Mouse (Mus musculus) midbrain, embryonic 12.5 days (tissue): ENCODE measurements at regions not wholly inside any gene's neighbourhood (a gene's known extent, or its start where the extent isn't known, plus 50 kb on each side); places are given as distances from the start of the nearest gene placed in this dataset.
"Not testable (repeated sequence)": the region's sequence is repeated elsewhere in the genome, so short reads cannot be mapped to it uniquely, and the experiment has no call there.

Source experiments
- ATAC-seq: fragments of 200-750 bp; cut with Nextera tagmentation; 2 replicates; pipeline ENCODE4 v1.8.0; 2017; ENCODE audit warnings: low read depth, moderate TSS enrichment, moderate library complexity; ENCODE audit not compliant: low FRiP score
- H3K27ac ChIP-seq: fragments of 300-500 bp; sonication (generic); replicated peaks from 2 replicates; pipeline ENCODE4 v1.5.1; 2016; ENCODE audit warnings: mild to moderate bottlenecking
- H3K27me3 ChIP-seq: fragments of 300-500 bp; sonication (generic); 2 replicates; pipeline ENCODE4 v1.6.1; 2016; ENCODE audit warnings: mild to moderate bottlenecking
- H3K36me3 ChIP-seq: fragments of 300-500 bp; sonication (generic); 2 replicates; pipeline ENCODE4 v1.6.1; 2016
- H3K4me1 ChIP-seq: fragments of 300-500 bp; sonication (generic); 2 replicates; pipeline ENCODE4 v1.6.1; 2016
- H3K4me2 ChIP-seq: fragments of 300-500 bp; sonication (generic); replicated peaks from 2 replicates; pipeline ENCODE4 v1.6.1; 2016; ENCODE audit warnings: mild to moderate bottlenecking, moderate library complexity
- H3K4me3 ChIP-seq: fragments of 300-500 bp; sonication (generic); 2 replicates; pipeline ENCODE4 v1.5.1; 2016; ENCODE audit warnings: mild to moderate bottlenecking
- H3K9ac ChIP-seq: fragments of 300-500 bp; sonication (generic); replicated peaks from 2 replicates; pipeline ENCODE4 v1.6.1; 2016; ENCODE audit warnings: mild to moderate bottlenecking, moderate library complexity
- H3K9me3 ChIP-seq: fragments of 300-500 bp; sonication (generic); 2 replicates; pipeline ENCODE4 v1.6.1; 2016; ENCODE audit warnings: mild to moderate bottlenecking
- WGBS: fragments of 180-500 bp; shearing (Covaris S2); methylation state at CpG from one replicate; pipeline ENCODE4 v1.1.7; 2016; 5-methylcytosine and 5-hydroxymethylcytosine counted together

DNA sequence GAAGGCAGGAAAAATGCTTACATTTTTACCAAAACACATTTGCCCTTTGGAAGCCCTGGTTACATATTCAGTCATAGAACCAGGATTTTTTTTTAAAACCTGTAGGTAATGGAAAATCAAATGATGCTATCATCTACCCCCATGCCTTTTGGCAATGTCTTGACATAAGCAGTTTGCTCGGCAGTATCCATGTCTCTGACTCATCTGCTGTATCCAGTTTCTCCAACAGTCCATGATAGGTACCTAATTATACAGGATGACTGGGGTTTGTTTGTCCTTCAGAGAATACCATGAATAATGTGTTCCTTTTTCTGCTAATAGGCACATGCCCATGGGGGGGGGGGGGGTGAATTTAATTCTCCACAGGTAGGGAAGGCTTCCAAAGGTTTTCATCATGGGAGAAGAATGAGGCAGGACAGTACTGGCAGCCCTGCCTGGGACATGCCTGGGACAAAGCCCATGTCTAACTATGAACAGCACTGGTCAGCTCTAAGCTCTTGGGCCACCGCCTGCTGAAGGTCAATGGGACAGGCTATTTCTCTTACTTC, 122.9 kb downstream of the Cand1 start:
- Histone ChIP-seq H3K27ac (no peak overlapping the region), H3K4me2 (no peak overlapping the region), H3K9me3 (no peaks in the 10 kb centered on the region), H3K4me3 (no peak overlapping the region), H3K27me3 (no peaks in the 10 kb centered on the region), H3K4me1 (no peaks in the 10 kb centered on the region), H3K9ac (no peak overlapping the region), H3K36me3 (no peaks in the 10 kb centered on the region)
- no peak for ATAC-seq
- 68% methylated on average over 2 of the region's 2 CpGs for WGBS

DNA sequence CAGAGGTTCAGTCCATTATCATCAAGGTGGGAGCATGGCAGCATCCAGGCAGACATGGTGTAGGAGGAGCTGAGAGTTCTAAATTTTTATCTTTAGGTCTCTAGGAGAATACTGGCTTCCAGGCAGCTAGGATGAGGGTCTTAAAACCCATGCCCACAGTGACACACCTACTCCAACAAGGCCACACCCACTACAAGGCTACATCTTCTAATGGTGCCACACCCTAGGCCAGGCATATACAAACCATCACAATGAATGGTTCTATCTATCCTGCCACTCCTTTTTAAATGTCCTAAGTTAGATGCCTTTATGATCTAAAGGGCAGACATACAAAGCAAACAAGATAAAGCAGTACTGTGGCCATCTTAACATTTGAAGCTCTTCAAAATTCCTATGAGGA, 124.7 kb downstream of the Cand1 start:
- not testable (repeated sequence) for H3K4me1 ChIP-seq, H3K9ac ChIP-seq, H3K9me3 ChIP-seq, H3K4me3 ChIP-seq, H3K27ac ChIP-seq, H3K36me3 ChIP-seq, ATAC-seq, H3K27me3 ChIP-seq, H3K4me2 ChIP-seq

DNA sequence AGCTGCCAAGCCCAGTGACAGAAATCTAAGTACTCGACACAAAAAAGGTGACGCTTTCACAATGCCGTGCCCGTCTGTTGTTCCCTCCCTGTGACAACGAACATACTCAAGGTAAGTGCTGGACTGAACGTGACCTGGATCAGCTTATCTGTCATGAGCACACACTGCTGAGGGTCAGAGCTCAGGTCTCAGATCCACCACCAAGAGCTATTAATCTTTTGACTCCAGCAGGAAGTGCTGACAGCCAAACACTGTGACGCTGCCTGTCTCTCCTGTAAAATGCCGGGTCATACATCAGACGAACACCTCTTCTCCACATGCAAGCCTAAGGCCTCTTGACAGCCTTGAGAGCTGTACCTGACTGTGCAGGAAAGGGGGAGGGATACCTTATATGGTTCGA, 125.2 kb downstream of the Cand1 start:
- no peak for ATAC-seq
- Histone ChIP-seq H3K4me1 (peaks cover 7% of the 10 kb centered on the region; the same call in 1 of the 2 replicates), H3K36me3 (no peaks in the 10 kb centered on the region), H3K27ac (no peak overlapping the region), H3K9me3 (no peaks in the 10 kb centered on the region), H3K27me3 (no peaks in the 10 kb centered on the region), H3K4me3 (no peak overlapping the region), H3K4me2 (no peak overlapping the region), H3K9ac (no peak overlapping the region)
- 68% methylated on average over 10 of the region's 10 CpGs for WGBS

DNA sequence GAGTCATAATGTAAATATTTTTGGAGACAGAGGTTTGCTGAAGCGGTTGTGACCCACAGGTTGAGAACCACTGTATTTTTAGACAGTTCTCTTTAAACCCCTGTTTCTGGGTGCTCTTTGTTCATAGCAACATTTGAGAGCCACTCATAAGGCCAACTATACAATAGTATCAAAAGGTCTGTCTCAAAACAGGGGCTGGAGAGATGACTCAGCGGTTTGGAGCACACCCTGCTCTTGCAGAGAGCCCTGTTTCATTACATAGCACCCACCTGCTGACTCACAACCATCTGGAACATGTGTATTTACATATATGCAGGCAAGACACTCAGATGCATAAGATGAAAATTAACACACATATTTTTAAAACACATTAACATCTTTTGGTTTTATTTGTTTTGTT, 128.0 kb downstream of the Cand1 start:
- Histone ChIP-seq H3K27me3 (no peaks in the 10 kb centered on the region), H3K9ac (no peak overlapping the region), H3K4me1 (peaks cover 10% of the 10 kb centered on the region; the same call in 1 of the 2 replicates), H3K4me2 (no peak overlapping the region), H3K27ac (no peak overlapping the region), H3K36me3 (no peaks in the 10 kb centered on the region), H3K4me3 (no peak overlapping the region), H3K9me3 (no peaks in the 10 kb centered on the region)
- ATAC-seq = no peak
- WGBS = 87% methylated on average over 2 of the region's 2 CpGs

DNA sequence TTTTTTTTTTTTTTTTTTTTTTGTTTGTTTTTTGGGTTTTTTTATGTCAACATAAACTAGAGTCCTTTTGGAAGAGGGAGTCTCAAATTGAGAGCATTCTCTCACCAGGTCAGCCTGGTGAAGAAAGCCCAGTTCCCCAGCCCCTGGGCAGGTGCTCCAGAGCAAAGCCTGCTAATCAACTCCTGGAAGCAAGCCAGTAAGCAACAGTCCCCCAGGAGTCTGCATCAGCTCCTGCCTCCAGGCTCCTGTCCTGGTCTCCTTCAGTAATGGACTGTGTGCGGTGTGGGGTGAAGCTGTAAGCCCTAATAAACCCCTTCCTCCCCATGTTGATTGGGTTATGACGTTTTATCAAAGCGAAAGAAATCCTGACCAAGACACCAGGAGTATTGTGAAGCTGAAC, 128.4 kb downstream of the Cand1 start:
- Histone ChIP-seq H3K9me3 (no peaks in the 10 kb centered on the region), H3K9ac (no peak overlapping the region), H3K36me3 (no peaks in the 10 kb centered on the region), H3K4me2 (no peak overlapping the region), H3K27me3 (no peaks in the 10 kb centered on the region), H3K27ac (no peak overlapping the region), H3K4me3 (no peak overlapping the region), H3K4me1 (peaks cover 10% of the 10 kb centered on the region; the same call in 1 of the 2 replicates)
- WGBS = 67% methylated on average over 3 of the region's 3 CpGs
- no peak for ATAC-seq

DNA sequence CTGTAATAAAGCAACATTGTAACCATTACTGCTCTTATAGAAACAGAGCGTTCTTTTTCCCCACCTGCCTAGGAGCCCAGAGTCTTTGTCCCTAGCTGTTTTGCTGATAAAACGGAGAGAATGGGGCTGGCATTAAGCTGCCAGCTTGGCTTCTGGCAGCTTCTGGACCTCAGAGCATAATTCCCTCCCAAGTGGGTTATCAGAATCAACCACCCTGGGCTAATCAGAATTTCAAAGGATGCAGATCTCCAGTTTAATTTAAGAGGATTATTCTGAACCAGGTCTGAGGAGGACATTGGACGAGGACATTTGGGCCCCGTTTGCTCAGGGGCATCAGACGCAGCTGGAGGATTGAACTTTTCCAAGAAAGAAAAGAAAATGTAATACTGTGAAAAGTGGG, 129.2 kb downstream of the Cand1 start:
- H3K4me2 ChIP-seq = no peak overlapping the region
- H3K4me1 ChIP-seq = peaks cover 10% of the 10 kb centered on the region; the same call in 1 of the 2 replicates
- no peaks in the 10 kb centered on the region for H3K36me3 ChIP-seq
- 12% methylated on average over 5 of the region's 5 CpGs for WGBS
- peak overlapping the region; percentile 61 for H3K27ac ChIP-seq
- no peaks in the 10 kb centered on the region for H3K27me3 ChIP-seq
- no peaks in the 10 kb centered on the region for H3K9me3 ChIP-seq
- no peak overlapping the region for H3K4me3 ChIP-seq
- no peak overlapping the region for H3K9ac ChIP-seq
- no peak for ATAC-seq

DNA sequence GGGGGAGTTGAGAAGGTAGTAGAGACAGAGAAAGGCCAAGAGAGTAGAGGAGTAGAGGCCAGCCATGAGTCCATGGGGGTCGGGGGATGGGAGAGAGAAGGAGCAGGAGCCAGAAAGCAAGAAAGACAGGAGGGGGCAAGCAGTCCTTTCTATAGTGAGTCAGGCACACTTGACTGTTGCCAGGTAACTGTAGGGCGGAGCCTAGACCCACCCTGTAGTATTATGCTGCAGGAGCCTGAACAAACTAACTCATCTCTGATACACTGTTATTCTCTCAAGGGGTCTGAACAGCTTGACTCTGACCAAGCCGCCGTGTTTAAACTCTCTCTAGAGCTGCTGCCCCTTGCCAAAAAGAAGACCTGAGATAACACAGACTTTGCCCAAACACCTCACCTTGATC, 130.6 kb downstream of the Cand1 start:
- H3K9ac ChIP-seq = no peak overlapping the region
- peaks cover 10% of the 10 kb centered on the region; the same call in 1 of the 2 replicates for H3K4me1 ChIP-seq
- H3K27ac ChIP-seq = no peak overlapping the region
- WGBS = 83% methylated on average over 4 of the region's 4 CpGs
- H3K4me3 ChIP-seq = no peak overlapping the region
- no peaks in the 10 kb centered on the region for H3K36me3 ChIP-seq
- ATAC-seq = 0 out of 2 replicates have a peak, but pooled peaks have one; percentile 31
- H3K4me2 ChIP-seq = no peak overlapping the region
- H3K9me3 ChIP-seq = no peaks in the 10 kb centered on the region
- no peaks in the 10 kb centered on the region for H3K27me3 ChIP-seq

DNA sequence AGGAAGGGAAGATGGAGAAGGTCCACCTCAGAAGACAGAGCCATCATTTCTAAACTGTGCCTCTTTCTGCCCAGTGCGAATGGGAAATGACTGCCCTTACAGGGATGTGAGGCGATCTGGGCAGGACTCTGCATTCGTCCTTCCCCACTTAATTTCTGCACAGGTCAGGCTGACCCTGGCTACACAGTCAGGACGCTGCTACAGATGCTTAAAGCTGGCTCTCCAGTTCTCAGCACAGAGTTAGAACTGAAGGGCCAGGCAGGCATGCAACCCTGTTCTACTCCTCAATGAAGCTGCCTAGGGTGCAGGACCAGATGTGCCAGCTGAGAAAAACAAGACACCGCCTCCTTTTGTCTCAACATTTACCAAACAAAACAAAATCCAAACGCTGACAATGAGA, 132.1 kb downstream of the Cand1 start:
- H3K36me3 ChIP-seq = no peaks in the 10 kb centered on the region
- WGBS = 55% methylated on average over 6 of the region's 6 CpGs
- ATAC-seq = no peak

DNA sequence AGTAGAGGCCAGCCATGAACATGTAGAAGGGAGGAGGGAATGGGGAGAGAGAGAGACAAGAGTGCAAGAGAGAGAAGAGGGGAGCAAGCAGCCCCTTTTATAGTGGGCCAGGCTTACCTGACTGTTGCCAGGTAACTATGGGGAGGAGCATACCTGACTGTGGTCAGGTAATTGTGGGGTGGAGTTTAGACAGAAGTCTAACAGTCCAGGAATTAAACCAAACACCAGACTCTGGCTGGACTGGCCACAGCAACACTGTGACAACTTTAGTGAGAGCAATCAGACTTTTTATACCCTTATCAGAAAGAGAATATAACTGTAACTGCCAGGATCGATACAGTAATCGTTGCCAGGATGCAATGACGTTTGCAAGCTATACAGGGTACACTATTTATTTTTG, 133.8 kb downstream of the Cand1 start:
- WGBS = 94% methylated on average over 3 of the region's 3 CpGs
- no peak overlapping the region for H3K4me3 ChIP-seq
- H3K9me3 ChIP-seq = no peaks in the 10 kb centered on the region
- no peak overlapping the region for H3K27ac ChIP-seq
- H3K36me3 ChIP-seq = no peaks in the 10 kb centered on the region
- H3K27me3 ChIP-seq = no peaks in the 10 kb centered on the region
- H3K4me2 ChIP-seq = no peak overlapping the region
- no peak overlapping the region for H3K9ac ChIP-seq
- no peak for ATAC-seq
- H3K4me1 ChIP-seq = peaks cover 10% of the 10 kb centered on the region; the same call in 1 of the 2 replicates

More for the DNA sequence above, 132.1 kb downstream of the Cand1 start:
- no peaks in the 10 kb centered on the region for H3K9me3 ChIP-seq
- H3K4me1 ChIP-seq = peaks cover 10% of the 10 kb centered on the region; the same call in 1 of the 2 replicates
- no peak overlapping the region for H3K4me3 ChIP-seq
- no peak overlapping the region for H3K27ac ChIP-seq
- no peaks in the 10 kb centered on the region for H3K27me3 ChIP-seq
- H3K9ac ChIP-seq = no peak overlapping the region
- no peak overlapping the region for H3K4me2 ChIP-seq

DNA sequence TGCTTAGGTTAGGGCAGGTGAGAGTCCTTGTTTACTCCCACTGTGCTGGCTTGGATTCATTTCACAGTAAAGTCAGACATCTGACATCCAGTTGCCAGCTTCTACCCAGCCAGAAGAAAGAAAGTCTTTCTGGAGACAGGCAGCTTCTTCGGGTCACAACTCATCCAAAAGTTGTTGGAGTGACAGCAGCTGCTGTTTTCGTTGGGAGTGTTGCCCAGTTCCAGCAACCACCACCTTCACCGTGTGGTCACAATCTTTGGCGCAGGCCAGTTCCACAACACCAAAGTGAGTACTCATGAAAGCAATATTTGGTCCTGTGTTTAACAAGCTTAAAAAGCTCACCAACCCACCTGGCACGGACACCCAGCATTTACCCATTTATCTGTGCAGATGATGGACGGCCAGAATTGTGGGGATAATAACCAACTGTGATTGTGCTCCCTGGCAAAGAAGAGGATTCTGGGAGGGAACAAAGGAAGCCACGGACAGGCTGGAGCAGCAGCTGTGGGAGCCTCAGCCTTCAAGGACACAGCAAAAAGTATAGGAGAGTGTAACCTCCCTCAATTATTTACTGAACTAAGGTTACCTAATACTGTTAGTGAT, 134.5 kb downstream of the Cand1 start:
- H3K9me3 ChIP-seq = no peaks in the 10 kb centered on the region
- WGBS = 77% methylated on average over 7 of the region's 7 CpGs
- no peak overlapping the region for H3K4me2 ChIP-seq
- H3K9ac ChIP-seq = no peak overlapping the region
- H3K4me3 ChIP-seq = no peak overlapping the region
- no peak for ATAC-seq
- H3K36me3 ChIP-seq = no peaks in the 10 kb centered on the region
- peaks cover 6% of the 10 kb centered on the region; the same call in 1 of the 2 replicates for H3K4me1 ChIP-seq
- H3K27ac ChIP-seq = no peak overlapping the region
- H3K27me3 ChIP-seq = no peaks in the 10 kb centered on the region

DNA sequence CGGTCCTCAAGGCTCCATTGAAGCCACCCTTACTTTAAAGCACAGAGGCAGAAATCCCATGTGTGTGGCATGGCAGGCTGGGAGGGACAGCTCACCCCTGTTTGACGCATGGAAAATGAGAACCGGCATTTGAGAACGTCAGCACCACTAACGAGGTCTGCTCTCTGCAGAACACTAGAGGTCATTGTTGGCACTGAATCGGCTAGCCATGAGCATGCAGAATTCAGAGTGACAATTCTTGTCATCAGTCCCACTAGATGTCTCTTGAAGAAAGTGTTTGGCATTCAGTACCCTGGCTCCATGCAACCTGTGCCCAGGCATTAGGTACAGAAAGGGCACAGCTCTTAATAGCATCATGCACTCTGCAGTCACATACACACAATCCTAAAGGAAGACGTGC, 139.3 kb downstream of the Cand1 start:
- WGBS = 32% methylated on average over 7 of the region's 7 CpGs
- Histone ChIP-seq H3K4me1 (peaks cover 5% of the 10 kb centered on the region; the same call in 1 of the 2 replicates), H3K4me3 (no peak overlapping the region), H3K9me3 (no peaks in the 10 kb centered on the region), H3K36me3 (no peaks in the 10 kb centered on the region), H3K4me2 (no peak overlapping the region), H3K27ac (no peak overlapping the region), H3K27me3 (no peaks in the 10 kb centered on the region), H3K9ac (no peak overlapping the region)
- ATAC-seq = no peak

DNA sequence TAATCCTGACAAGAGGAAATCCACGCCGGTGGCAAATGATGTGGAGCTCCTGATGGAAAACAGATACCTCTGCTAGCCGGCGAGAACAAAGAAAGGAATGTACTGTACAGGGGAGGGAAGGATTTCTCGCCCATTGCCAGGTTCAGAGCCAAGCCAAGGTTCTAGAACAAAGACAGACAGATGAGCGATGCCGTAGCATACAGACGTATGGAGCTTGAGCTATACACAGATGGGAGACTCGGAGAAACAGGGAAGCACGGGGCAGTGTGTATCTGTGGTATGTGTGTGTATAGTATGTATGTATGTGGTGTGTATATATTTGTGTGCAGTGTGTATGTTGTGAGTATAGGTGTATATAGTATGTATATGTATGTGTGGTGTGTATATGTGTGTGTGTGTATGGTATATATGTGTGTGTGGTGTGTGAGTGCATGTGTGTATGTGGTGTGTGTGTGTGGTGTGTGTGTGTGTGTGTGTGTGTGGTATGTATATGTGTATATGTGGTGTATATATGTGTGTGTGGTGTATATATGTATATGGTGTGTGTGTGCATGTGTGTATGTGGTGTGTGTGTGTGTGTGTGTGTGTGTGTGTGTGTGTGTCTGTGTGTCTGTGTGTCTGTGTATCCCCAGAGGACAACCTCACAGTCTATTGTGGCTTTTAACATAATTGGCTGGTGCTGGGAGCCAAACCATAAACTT, 140.6 kb downstream of the Cand1 start:
- no peak overlapping the region for H3K9ac ChIP-seq
- H3K9me3 ChIP-seq = no peaks in the 10 kb centered on the region
- no peaks in the 10 kb centered on the region for H3K27me3 ChIP-seq
- peaks cover 5% of the 10 kb centered on the region; the same call in 1 of the 2 replicates for H3K4me1 ChIP-seq
- no peak overlapping the region for H3K27ac ChIP-seq
- H3K4me3 ChIP-seq = no peak overlapping the region
- no peaks in the 10 kb centered on the region for H3K36me3 ChIP-seq
- WGBS = 74% methylated on average over 10 of the region's 10 CpGs
- H3K4me2 ChIP-seq = no peak overlapping the region
- ATAC-seq = no peak
